Mouse (Mus musculus) gastrocnemius, postnatal 10 days (tissue): Measurements from ENCODE around the gene Grm7. TPM values are rescaled to one million over a fixed set of nuclear protein-coding genes. Genes with fewer than 3 reads are reported as not detected.

Experiments used
- DNase-seq: peaks from one replicate; pipeline ENCODE4 v3.0.0; 2021; ENCODE audit warnings: mixed read lengths
- long read RNA-seq, 2 experiments: library from polyadenylated mRNA; stranded (forward); transcript quantifications; one replicate each; pipeline ENCODE4 v2.0.0; 2021
- total RNA-seq, 2 experiments: library from RNA; stranded (reverse); gene quantifications; 2 replicates each; pipeline ENCODE4 v1.2.3; 2021

Gene Grm7
- under 1 TPM; 0.29 to 0.49 TPM for total RNA-seq
- long read RNA-seq, experiment 1, result 0 reads
- long read RNA-seq, experiment 2, result 0 reads

- no peak for DNase-seq
These were observed at the start of gene Grm7 for GRCm38 (mm10) chr6:110645411-110646361. Grm7 (plus strand) TSS chr6:110645581.

GRCm38 (mm10) chr6:110645041-110645410 is 355 bp upstream of the Grm7 start:
- no peak for DNase-seq

- no peak for DNase-seq
These were observed 1.5 kb downstream of the Grm7 start for GRCm38 (mm10) chr6:110646901-110647300.

- no peak for DNase-seq
These were observed 3.8 kb downstream of the Grm7 start for GRCm38 (mm10) chr6:110649227-110649626.

- no peak for DNase-seq
These were observed 8.1 kb downstream of the Grm7 start for GRCm38 (mm10) chr6:110653361-110654001.

GRCm38 (mm10) chr6:110664436-110664835 is 19.1 kb downstream of the Grm7 start:
- no peak for DNase-seq

GRCm38 (mm10) chr6:110668447-110668846 is 23.1 kb downstream of the Grm7 start:
- no peak for DNase-seq

- no peak for DNase-seq
These were observed 45.6 kb downstream of the Grm7 start for GRCm38 (mm10) chr6:110690954-110691353.

- no peak for DNase-seq
These were observed 64.4 kb downstream of the Grm7 start for GRCm38 (mm10) chr6:110709763-110710162.

GRCm38 (mm10) chr6:110714943-110715342 is 69.6 kb downstream of the Grm7 start:
- DNase-seq, result no peak

- DNase-seq, result no peak
These were observed 78.0 kb downstream of the Grm7 start for GRCm38 (mm10) chr6:110723371-110723770.

GRCm38 (mm10) chr6:110733914-110734313 is 88.5 kb downstream of the Grm7 start:
- DNase-seq, result no peak

- DNase-seq, result no peak
These were observed 98.7 kb downstream of the Grm7 start for GRCm38 (mm10) chr6:110743981-110744670.

GRCm38 (mm10) chr6:110755921-110756320 is 110.5 kb downstream of the Grm7 start:
- DNase-seq, result no peak

GRCm38 (mm10) chr6:110769588-110769987 is 124.2 kb downstream of the Grm7 start:
- DNase-seq, result no peak

- DNase-seq, result no peak
These were observed 127.3 kb downstream of the Grm7 start for GRCm38 (mm10) chr6:110772652-110773051.

- no peak for DNase-seq
These were observed 130.7 kb downstream of the Grm7 start for GRCm38 (mm10) chr6:110776046-110776445.

GRCm38 (mm10) chr6:110785497-110785928 is 140.1 kb downstream of the Grm7 start:
- DNase-seq, result no peak

GRCm38 (mm10) chr6:110792696-110793095 is 147.3 kb downstream of the Grm7 start:
- no peak for DNase-seq

- DNase-seq, result no peak
These were observed 162.1 kb downstream of the Grm7 start for GRCm38 (mm10) chr6:110807481-110807880.

GRCm38 (mm10) chr6:110812214-110812613 is 166.8 kb downstream of the Grm7 start:
- no peak for DNase-seq

- DNase-seq, result no peak
These were observed 172.9 kb downstream of the Grm7 start for GRCm38 (mm10) chr6:110818236-110818635.

- no peak for DNase-seq
These were observed 222.9 kb downstream of the Grm7 start for GRCm38 (mm10) chr6:110868311-110868710.
